Mouse (Mus musculus) erythroid progenitor cell, adult 5-6 weeks (primary cell): ENCODE measurements around the gene Lrrc15. TPM values are rescaled to one million over a fixed set of nuclear protein-coding genes. Genes with fewer than 3 reads are reported as not detected.

ENCODE experiments used
- ATAC-seq: replicated peaks from 2 replicates; pipeline ENCODE4 v1.8.0; 2016; ENCODE audit warnings: moderate number of reproducible peaks, mild to moderate bottlenecking, moderate TSS enrichment, inconsistent platforms; ENCODE audit not compliant: poor library complexity, low FRiP score, severe bottlenecking
- total RNA-seq, 2 experiments: library from RNA; stranded (forward) in 1 of 2; stranded (reverse) in 1 of 2; fragments of 150-400 nt in 1 of 2; fragments of 186-747, 209-891 nt in 1 of 2; gene quantifications; 2 replicates each; pipeline versions ENCODE4 v1.2.3 to v1.2.4; 2015 to 2017; ENCODE audit warnings: low replicate concordance in 2 of 2

Gene Lrrc15
- total RNA-seq (2015; ENCODE audit: low replicate concordance), result not detected in 2 replicates
- total RNA-seq (2017; ENCODE audit: low replicate concordance), result under 0.01 TPM in 1 of 2 replicates, not detected in the other

GRCm38 (mm10) chr16:30282844-30283495 lies at the start of gene Lrrc15:
Gene Lrrc15 (minus strand): TSS chr16:30283256.
- ATAC-seq, result no peak

- no peak for ATAC-seq
Observed at GRCm38 (mm10) chr16:30314236-30314635, 31.2 kb upstream of the Lrrc15 start.

GRCm38 (mm10) chr16:30310647-30311046 lies 27.6 kb upstream of the Lrrc15 start, which contains the start of gene Gp5:
Gene Gp5 (minus strand): TSS chr16:30310779.
- no peak for ATAC-seq

- ATAC-seq, result no peak
Observed at GRCm38 (mm10) chr16:30310171-30310515, 27.1 kb upstream of the Lrrc15 start.

- 0 out of 2 replicates have a peak, but pooled peaks have one; percentile 29 for ATAC-seq
Observed at GRCm38 (mm10) chr16:30309395-30310170, 26.5 kb upstream of the Lrrc15 start.

- ATAC-seq, result no peak; the same call in 1 of the 2 replicates
Observed at GRCm38 (mm10) chr16:30308616-30309394, 25.7 kb upstream of the Lrrc15 start.

GRCm38 (mm10) chr16:30307961-30308615 lies 25.0 kb upstream of the Lrrc15 start:
- ATAC-seq, result no peak

GRCm38 (mm10) chr16:30307306-30307705 lies 24.2 kb upstream of the Lrrc15 start:
- ATAC-seq, result no peak

- ATAC-seq, result no peak
Observed at GRCm38 (mm10) chr16:30306102-30306501, 23.0 kb upstream of the Lrrc15 start.

GRCm38 (mm10) chr16:30304236-30304635 lies 21.2 kb upstream of the Lrrc15 start:
- ATAC-seq, result no peak

- no peak for ATAC-seq
Observed at GRCm38 (mm10) chr16:30303411-30303810, 20.4 kb upstream of the Lrrc15 start.

- ATAC-seq, result no peak
Observed at GRCm38 (mm10) chr16:30302686-30303085, 19.6 kb upstream of the Lrrc15 start.

- no peak for ATAC-seq
Observed at GRCm38 (mm10) chr16:30299711-30300277, 16.7 kb upstream of the Lrrc15 start.

- ATAC-seq, result no peak
Observed at GRCm38 (mm10) chr16:30297450-30297849, 14.4 kb upstream of the Lrrc15 start.

- ATAC-seq, result no peak
Observed at GRCm38 (mm10) chr16:30296601-30297275, 13.7 kb upstream of the Lrrc15 start.

- no peak for ATAC-seq
Observed at GRCm38 (mm10) chr16:30295106-30295505, 12.1 kb upstream of the Lrrc15 start.

- no peak for ATAC-seq
Observed at GRCm38 (mm10) chr16:30290436-30290835, 7.4 kb upstream of the Lrrc15 start.

GRCm38 (mm10) chr16:30285701-30286100 lies 2.6 kb upstream of the Lrrc15 start:
- no peak for ATAC-seq
